In genomic region chr7:80028418-80028720, GRCm38 (mm10) we compare ENCODE assay signal across 8 mouse cellular contexts. TPM values are rescaled to one million over a fixed set of nuclear protein-coding genes. Genes with fewer than 3 reads are reported as not detected.
DNase-seq lines count a peak whose midpoint lies in the region; ATAC-seq and TF ChIP-seq lines count a peak whose summit lies in the region.

No protein-coding gene starts in this region.

- no peak for TF ChIP-seq CTCF in forebrain, postnatal 0 days (IDR thresholded peaks at IDR 0.05; ENCODE audit: low read depth)

- peaks cover 41% of the 10 kb centered on the region for H3K4me1 ChIP-seq in erythroblast, embryonic 14.5 days (ENCODE audit: control insufficient read depth)
- peaks cover 13% of the 10 kb centered on the region for H3K4me1 ChIP-seq in forebrain, postnatal 0 days (ENCODE audit: insufficient read depth)
- H3K4me1 ChIP-seq in lung, embryonic 16.5 days (replicated peaks; ENCODE audit: control insufficient read depth, insufficient read depth, low read length): peaks cover 36% of the 10 kb centered on the region

- H3K36me3 ChIP-seq in erythroblast, embryonic 14.5 days (ENCODE audit: control insufficient read depth): no peaks in the 10 kb centered on the region
- H3K36me3 ChIP-seq in forebrain, postnatal 0 days (ENCODE audit: insufficient read depth): no peaks in the 10 kb centered on the region
- H3K36me3 ChIP-seq in lung, embryonic 16.5 days (ENCODE audit: control insufficient read depth, insufficient read depth, low read length): 0 out of 2 replicates have a peak, but pooled peaks cover 2% of the 10 kb centered on the region

- peak; percentile 27 to 64 for DNase-seq in adrenal gland, postnatal 36 days
- DNase-seq in forebrain, postnatal 0 days: no peak
- peak; percentile 71 for DNase-seq in kidney, adult 18-20 months
- no peak for DNase-seq in urinary bladder, adult 18-20 months (ENCODE audit: low spot score in 2 of 2)

- WGBS in forebrain, postnatal 0 days: 15% methylated on average over 3 of the region's 3 CpGs
- 15% methylated on average over 3 of the region's 3 CpGs for WGBS in lung, embryonic 16.5 days

- H3K27me3 ChIP-seq in erythroblast, embryonic 14.5 days (ENCODE audit: control insufficient read depth): peaks cover 50% of the 10 kb centered on the region
- no peaks in the 10 kb centered on the region for H3K27me3 ChIP-seq in forebrain, postnatal 0 days (ENCODE audit: insufficient read depth, low read length)
- no peaks in the 10 kb centered on the region for H3K27me3 ChIP-seq in lung, embryonic 16.5 days (ENCODE audit: control insufficient read depth, insufficient read depth, low read depth, low read length)

- H3K9me3 ChIP-seq in erythroblast, embryonic 14.5 days (ENCODE audit: control insufficient read depth, low read length): no peaks in the 10 kb centered on the region
- no peaks in the 10 kb centered on the region for H3K9me3 ChIP-seq in forebrain, postnatal 0 days (ENCODE audit: low read length)
- H3K9me3 ChIP-seq in lung, embryonic 16.5 days (ENCODE audit: control insufficient read depth, low read length): no peaks in the 10 kb centered on the region

- peak overlapping the region; percentile 81 for H3K4me2 ChIP-seq in forebrain, postnatal 0 days (ENCODE audit: low read depth)
- H3K4me2 ChIP-seq in lung, embryonic 16.5 days (ENCODE audit: low read depth, low read length): peak overlapping the region; percentile 58

- H3K4me3 ChIP-seq in erythroblast, embryonic 14.5 days (replicated peaks): peak overlapping the region; percentile 31
- no peak overlapping the region for H3K4me3 ChIP-seq in forebrain, postnatal 0 days (ENCODE audit: low read depth, low read length)
- H3K4me3 ChIP-seq in lung, embryonic 16.5 days (ENCODE audit: low read length): peak overlapping the region; percentile 85

- no peak overlapping the region for H3K27ac ChIP-seq in forebrain, postnatal 0 days (ENCODE audit: low read depth, low read length)
- peak overlapping the region; percentile 40; the same call in 1 of the 2 replicates for H3K27ac ChIP-seq in lung, embryonic 16.5 days (ENCODE audit: low read length)

- ATAC-seq in erythroblast, adult 5-6 weeks (replicated peaks; ENCODE audit: low FRiP score, poor library complexity, severe bottlenecking): no peak
- ATAC-seq in forebrain, postnatal 0 days: no peak
- no peak for ATAC-seq in lung, embryonic 16.5 days (ENCODE audit: low read depth)
- no peak for ATAC-seq in megakaryocyte progenitor cell, adult 5-6 weeks (replicated peaks; ENCODE audit: poor library complexity)

- H3K9ac ChIP-seq in forebrain, postnatal 0 days: 0 out of 2 replicates have a peak overlapping the region, but pooled peaks have one; percentile 70
- H3K9ac ChIP-seq in lung, embryonic 16.5 days (ENCODE audit: low read length): peak overlapping the region; percentile 92

RNA-seq across cellular contexts. Expression of gene Zfp710, which starts 3.8 kb away (rescaled TPM):
- polyA plus RNA-seq in erythroblast, embryonic 14.5 days (2012): 0.20 and 0.27 TPM in 2 replicates
- 6.9 and 8.8 TPM in 2 replicates for total RNA-seq in erythroblast, adult 5-6 weeks (2015; ENCODE audit: low replicate concordance)
- total RNA-seq in erythroblast, adult 5-6 weeks (2017; ENCODE audit: low replicate concordance): 5.1 and 6.0 TPM in 2 replicates
- 10 to 100 TPM; 14.2 to 15.5 TPM for total RNA-seq in adrenal gland, postnatal 36 days (2021)
- total RNA-seq in forebrain, postnatal 0 days (2014; rRNA removed): 22.5 and 30.6 TPM in 2 replicates
- polyA plus RNA-seq in forebrain, postnatal 0 days (2015; fragmentation: Nextera tagmentation; extraction: Ambion mirVana): 9.6 and 12.3 TPM in 2 replicates
- 17.7 and 18.6 TPM in 2 replicates for polyA plus RNA-seq in lung, embryonic 16.5 days (2015; fragmentation: Nextera tagmentation; extraction: Ambion mirVana)
- total RNA-seq in megakaryocyte progenitor cell, adult 5-6 weeks (2015): 18.9 and 19.3 TPM in 2 replicates
- 22.7 and 23.6 TPM in 2 replicates for total RNA-seq in megakaryocyte progenitor cell, adult 5-6 weeks (2017)

Comparison
In these comparisons a context has a peak if more than half of its experiments do, and no peak if none do; other contexts are left out.
1. DNase-seq: peak in adrenal gland, postnatal 36 days (2 of 2) and kidney, adult 18-20 months (single experiment); none in forebrain, postnatal 0 days (single experiment) and urinary bladder, adult 18-20 months (0 of 2).